Comparison of ENCODE assay signal across 8 mouse cellular contexts in genomic region chr1:106151846-106152245, GRCm38 (mm10). TPM values are rescaled to one million over a fixed set of nuclear protein-coding genes. Genes with fewer than 3 reads are reported as not detected.
DNase-seq lines count a peak whose midpoint lies in the region; ATAC-seq and TF ChIP-seq lines count a peak whose summit lies in the region.

No protein-coding gene starts in this region.

- no peak for ATAC-seq in hindbrain, postnatal 0 days
- ATAC-seq in hindbrain, embryonic 14.5 days (ENCODE audit: low FRiP score), result no peak
- peak; percentile 98 for ATAC-seq in megakaryocyte progenitor cell, adult 5-6 weeks (replicated peaks; ENCODE audit: poor library complexity)

- no peaks in the 10 kb centered on the region for H3K9me3 ChIP-seq in hindbrain, postnatal 0 days (ENCODE audit: low read length)
- no peaks in the 10 kb centered on the region for H3K9me3 ChIP-seq in hindbrain, embryonic 14.5 days (ENCODE audit: control insufficient read depth, low read length)

- no peak overlapping the region for H3K9ac ChIP-seq in hindbrain, postnatal 0 days (replicated peaks; ENCODE audit: low read length)
- H3K9ac ChIP-seq in hindbrain, embryonic 14.5 days, result no peak overlapping the region

- peak; percentile 28; the same call in 1 of the 2 replicates for TF ChIP-seq CTCF in hindbrain, postnatal 0 days (IDR thresholded peaks at IDR 0.05; ENCODE audit: low read depth)

- peaks cover 5% of the 10 kb centered on the region; the same call in 1 of the 2 replicates for H3K4me1 ChIP-seq in hindbrain, postnatal 0 days (ENCODE audit: insufficient read depth, low read length)
- H3K4me1 ChIP-seq in hindbrain, embryonic 14.5 days (replicated peaks; ENCODE audit: control insufficient read depth, insufficient read depth, low read length), result no peaks in the 10 kb centered on the region

- DNase-seq in hindbrain, postnatal 0 days (ENCODE audit: low spot score), result no peak
- no peak for DNase-seq in hindbrain, embryonic 14.5 days (ENCODE audit: low spot score)
- peak; percentile 76 for DNase-seq in MEL-GATA-1-ER (ENCODE audit: extremely low read depth, low read depth)
- peak; percentile 28 for DNase-seq in heart, postnatal 4 days
- no peak for DNase-seq in cerebellum, adult 11-12 months
- DNase-seq in layer of hippocampus, adult 9-10 months (ENCODE audit: low spot score), result no peak
- no peak for DNase-seq in cerebellum, postnatal 14 days

- no peaks in the 10 kb centered on the region for H3K36me3 ChIP-seq in hindbrain, postnatal 0 days (ENCODE audit: insufficient read depth, low read length)
- no peaks in the 10 kb centered on the region for H3K36me3 ChIP-seq in hindbrain, embryonic 14.5 days (replicated peaks; ENCODE audit: control insufficient read depth, insufficient read depth)

- WGBS in hindbrain, postnatal 0 days, result 82% methylated on average over 12 of the region's 12 CpGs
- WGBS in hindbrain, embryonic 14.5 days, result 83% methylated on average over 12 of the region's 12 CpGs

- H3K4me2 ChIP-seq in hindbrain, postnatal 0 days (ENCODE audit: low read depth, low read length), result no peak overlapping the region
- no peak overlapping the region for H3K4me2 ChIP-seq in hindbrain, embryonic 14.5 days (replicated peaks)

- H3K4me3 ChIP-seq in hindbrain, postnatal 0 days (ENCODE audit: low read length), result no peak overlapping the region
- H3K4me3 ChIP-seq in hindbrain, embryonic 14.5 days (replicated peaks; ENCODE audit: low read length), result no peak overlapping the region

- no peak overlapping the region for H3K27ac ChIP-seq in hindbrain, postnatal 0 days
- H3K27ac ChIP-seq in hindbrain, embryonic 14.5 days, result no peak overlapping the region

- no peaks in the 10 kb centered on the region for H3K27me3 ChIP-seq in hindbrain, postnatal 0 days (ENCODE audit: insufficient read depth, low read length)
- H3K27me3 ChIP-seq in hindbrain, embryonic 14.5 days (ENCODE audit: control insufficient read depth, insufficient read depth, low read length), result no peaks in the 10 kb centered on the region

RNA-seq across cellular contexts. Expression of gene Phlpp1, which starts 19.7 kb away (rescaled TPM):
- total RNA-seq in hindbrain, postnatal 0 days (2014; rRNA removed), result 38.0 and 38.1 TPM in 2 replicates
- polyA plus RNA-seq in hindbrain, postnatal 0 days (2015; fragmentation: Nextera tagmentation; extraction: Ambion mirVana), result 6.0 and 6.4 TPM in 2 replicates
- polyA plus RNA-seq in hindbrain, embryonic 14.5 days (2014; fragmentation: Nextera tagmentation; extraction: Ambion mirVana), result 9.6 and 11.1 TPM in 2 replicates
- 10 to 100 TPM; 21.7 to 21.9 TPM for total RNA-seq in heart, postnatal 4 days (2021)
- 1.1 and 2.6 TPM in 2 replicates for total RNA-seq in megakaryocyte progenitor cell, adult 5-6 weeks (2015)
- 0.92 and 2.1 TPM in 2 replicates for total RNA-seq in megakaryocyte progenitor cell, adult 5-6 weeks (2017)

Comparison
In these comparisons a context has a peak if more than half of its experiments do, and no peak if none do; other contexts are left out.
1. DNase-seq: peak in MEL-GATA-1-ER (single experiment) and heart, postnatal 4 days (single experiment); none in hindbrain, postnatal 0 days (single experiment), hindbrain, embryonic 14.5 days (single experiment), cerebellum, adult 11-12 months (single experiment), layer of hippocampus, adult 9-10 months (single experiment) and cerebellum, postnatal 14 days (0 of 2).
2. RNA of gene Phlpp1, which starts 19.7 kb away (total RNA-seq): 38.0 to 38.1 TPM in hindbrain, postnatal 0 days and 21.7 to 21.9 TPM in heart, postnatal 4 days; 0.92 to 2.6 TPM in megakaryocyte progenitor cell, adult 5-6 weeks; every median in the first group is over 4 times any median in the second.